Mouse (Mus musculus): ENCODE measurements at regions not wholly inside any gene's neighbourhood (a gene's known extent, or its start where the extent isn't known, plus 50 kb on each side); places are given as distances from the start of the nearest gene placed in this dataset.
"Not testable (repeated sequence)": the region's sequence is repeated elsewhere in the genome, so short reads cannot be mapped to it uniquely, and the experiment has no call there.

GRCm38 (mm10) chr13:12925604-12926003 is 79.6 kb downstream of the Prl2c2 start:
- Histone ChIP-seq H3K79me2 (ENCODE audit: control insufficient read depth, insufficient read depth) (no peaks in the 10 kb centered on the region), H3K4me3 (no peak overlapping the region), H3K27me3 (ENCODE audit: control insufficient read depth, insufficient read depth, insufficient read length) (no peaks in the 10 kb centered on the region), H3K4me2 (ENCODE audit: low read depth) (no peak overlapping the region), H3K36me3 (ENCODE audit: control insufficient read depth, insufficient read depth) (no peaks in the 10 kb centered on the region), H3ac (ENCODE audit: control insufficient read depth, insufficient read length) (no peak overlapping the region)
- TF ChIP-seq TCF12 (IDR thresholded peaks at IDR 0.05; ENCODE audit: insufficient read depth, poor library complexity, severe bottlenecking) (no peak), USF1 (IDR thresholded peaks at IDR 0.05; ENCODE audit: low read depth) (no peak)

- Histone ChIP-seq H3K36me3 (ENCODE audit: control insufficient read depth, insufficient read depth) (no peaks in the 10 kb centered on the region), H3K79me2 (ENCODE audit: control insufficient read depth, insufficient read depth) (no peaks in the 10 kb centered on the region), H3K4me3 (no peak overlapping the region), H3K27me3 (ENCODE audit: control insufficient read depth, insufficient read depth, insufficient read length) (no peaks in the 10 kb centered on the region), H3K4me2 (ENCODE audit: low read depth) (no peak overlapping the region), H3ac (ENCODE audit: control insufficient read depth, insufficient read length) (no peak overlapping the region)
- no peak for TF ChIP-seq REST (IDR thresholded peaks at IDR 0.05; ENCODE audit: insufficient read depth, insufficient read length)
- no peak for TF ChIP-seq SRF (IDR thresholded peaks at IDR 0.05; ENCODE audit: control insufficient read depth, insufficient read length, low read depth)
- TF ChIP-seq MAX (IDR thresholded peaks at IDR 0.05; ENCODE audit: low read depth), result no peak
- TF ChIP-seq POLR2AphosphoS2 (IDR thresholded peaks at IDR 0.05; ENCODE audit: insufficient read length, low read depth), result no peak
- no peak for TF ChIP-seq E2F4 (IDR thresholded peaks at IDR 0.05; ENCODE audit: insufficient read depth)
- TF ChIP-seq MYOG (IDR thresholded peaks at IDR 0.05; ENCODE audit: control insufficient read depth in 1 of 3, insufficient read depth in 1 of 3, insufficient read length in 2 of 3, low read depth in 2 of 3), result no peak
- no peak for TF ChIP-seq CEBPB (IDR thresholded peaks at IDR 0.05; ENCODE audit: insufficient read depth, poor library complexity, severe bottlenecking)
- no peak for TF ChIP-seq POLR2A (IDR thresholded peaks at IDR 0.05; ENCODE audit: insufficient read length, low read depth)
- no peak for TF ChIP-seq TCF3 (IDR thresholded peaks at IDR 0.05; ENCODE audit: insufficient read length, low read depth)
- no peak for TF ChIP-seq MYOD1 (IDR thresholded peaks at IDR 0.05; ENCODE audit: control insufficient read depth in 1 of 3, insufficient read length in 2 of 3, low read depth in 2 of 3)
- TF ChIP-seq USF1 (IDR thresholded peaks at IDR 0.05; ENCODE audit: low read depth), result no peak
- TF ChIP-seq TCF12 (IDR thresholded peaks at IDR 0.05; ENCODE audit: insufficient read depth, poor library complexity, severe bottlenecking), result no peak
Measured at GRCm38 (mm10) chr13:12912902-12913301, 92.3 kb downstream of the Prl2c2 start.

GRCm38 (mm10) chr13:12906151-12906550 is 99.0 kb downstream of the Prl2c2 start:
- Histone ChIP-seq H3K4me2 (ENCODE audit: low read depth) (no peak overlapping the region), H3K4me3 (no peak overlapping the region), H3K36me3 (ENCODE audit: control insufficient read depth, insufficient read depth) (no peaks in the 10 kb centered on the region), H3ac (ENCODE audit: control insufficient read depth, insufficient read length) (no peak overlapping the region), H3K27me3 (ENCODE audit: control insufficient read depth, insufficient read depth, insufficient read length) (no peaks in the 10 kb centered on the region), H3K79me2 (ENCODE audit: control insufficient read depth, insufficient read depth) (no peaks in the 10 kb centered on the region)
- no peak for TF ChIP-seq TCF3 (IDR thresholded peaks at IDR 0.05; ENCODE audit: insufficient read length, low read depth)
- TF ChIP-seq USF1 (IDR thresholded peaks at IDR 0.05; ENCODE audit: low read depth), result no peak
- no peak for TF ChIP-seq REST (IDR thresholded peaks at IDR 0.05; ENCODE audit: insufficient read depth, insufficient read length)
- TF ChIP-seq TCF12 (IDR thresholded peaks at IDR 0.05; ENCODE audit: insufficient read depth, poor library complexity, severe bottlenecking), result no peak
- TF ChIP-seq MYOD1 (IDR thresholded peaks at IDR 0.05; ENCODE audit: control insufficient read depth in 1 of 3, insufficient read length in 2 of 3, low read depth in 2 of 3), result no peak
- no peak for TF ChIP-seq MAX (IDR thresholded peaks at IDR 0.05; ENCODE audit: low read depth)
- TF ChIP-seq CEBPB (IDR thresholded peaks at IDR 0.05; ENCODE audit: insufficient read depth, poor library complexity, severe bottlenecking), result no peak
- TF ChIP-seq MYOG (IDR thresholded peaks at IDR 0.05; ENCODE audit: control insufficient read depth in 1 of 3, insufficient read depth in 1 of 3, insufficient read length in 2 of 3, low read depth in 2 of 3), result no peak
- TF ChIP-seq E2F4 (IDR thresholded peaks at IDR 0.05; ENCODE audit: insufficient read depth), result no peak
- TF ChIP-seq POLR2AphosphoS2 (IDR thresholded peaks at IDR 0.05; ENCODE audit: insufficient read length, low read depth), result no peak
- TF ChIP-seq POLR2A (IDR thresholded peaks at IDR 0.05; ENCODE audit: insufficient read length, low read depth), result no peak
- TF ChIP-seq SRF (IDR thresholded peaks at IDR 0.05; ENCODE audit: control insufficient read depth, insufficient read length, low read depth), result no peak

GRCm38 (mm10) chr13:12889631-12890030 is 89.8 kb upstream of the Prl2c3 start:
- not testable (repeated sequence) for H3K27me3 ChIP-seq (ENCODE audit: control insufficient read depth, insufficient read depth, insufficient read length); H3K4me3 ChIP-seq

GRCm38 (mm10) chr13:12879506-12879905 is 79.6 kb upstream of the Prl2c3 start:
- H3ac ChIP-seq (ENCODE audit: control insufficient read depth, insufficient read length); H3K27me3 ChIP-seq (ENCODE audit: control insufficient read depth, insufficient read depth, insufficient read length); H3K4me3 ChIP-seq; H3K79me2 ChIP-seq (ENCODE audit: control insufficient read depth, insufficient read depth); H3K4me2 ChIP-seq (ENCODE audit: low read depth); H3K36me3 ChIP-seq (ENCODE audit: control insufficient read depth, insufficient read depth): not testable (repeated sequence)

More at GRCm38 (mm10) chr13:12889631-12890030, 89.8 kb upstream of the Prl2c3 start:
- peak; percentile 67 for TF ChIP-seq REST (IDR thresholded peaks at IDR 0.05; ENCODE audit: insufficient read depth, insufficient read length)
- not testable (repeated sequence) for H3K79me2 ChIP-seq (ENCODE audit: control insufficient read depth, insufficient read depth); H3K4me2 ChIP-seq (ENCODE audit: low read depth); H3K36me3 ChIP-seq (ENCODE audit: control insufficient read depth, insufficient read depth); H3ac ChIP-seq (ENCODE audit: control insufficient read depth, insufficient read length)

- not testable (repeated sequence) for H3K4me3 ChIP-seq; H3K36me3 ChIP-seq (ENCODE audit: control insufficient read depth, insufficient read depth); H3K79me2 ChIP-seq (ENCODE audit: control insufficient read depth, insufficient read depth); H3K4me2 ChIP-seq (ENCODE audit: low read depth); H3K27me3 ChIP-seq (ENCODE audit: control insufficient read depth, insufficient read depth, insufficient read length); H3ac ChIP-seq (ENCODE audit: control insufficient read depth, insufficient read length)
Measured at GRCm38 (mm10) chr13:12864946-12865345, 65.1 kb upstream of the Prl2c3 start.
